Mouse (Mus musculus) limb, embryonic 15.5 days (tissue): ENCODE results near the gene Ldb2. TPM values are rescaled to one million over a fixed set of nuclear protein-coding genes. Genes with fewer than 3 reads are reported as not detected.

ENCODE experiments used
- ATAC-seq: fragments of 200-750 bp; cut with Nextera tagmentation; 2 replicates; pipeline ENCODE4 v1.8.0; 2017; ENCODE audit warnings: low read depth, moderate TSS enrichment; ENCODE audit not compliant: insufficient number of reproducible peaks, low FRiP score, low TSS enrichment
- H3K27ac ChIP-seq: fragments of 300-500 bp; sonication (generic); 2 replicates; pipeline ENCODE4 v1.5.1; 2015; ENCODE audit warnings: moderate library complexity, mild to moderate bottlenecking, inconsistent platforms
- H3K27me3 ChIP-seq: fragments of 300-500 bp; sonication (generic); 2 replicates; pipeline ENCODE4 v1.6.1; 2015; ENCODE audit warnings: inconsistent platforms
- H3K36me3 ChIP-seq: fragments of 300-500 bp; sonication (generic); 2 replicates; pipeline ENCODE4 v1.6.1; 2015; ENCODE audit warnings: inconsistent platforms
- H3K4me1 ChIP-seq: fragments of 300-500 bp; sonication (generic); 2 replicates; pipeline ENCODE4 v1.6.1; 2015; ENCODE audit warnings: inconsistent platforms
- H3K4me2 ChIP-seq: fragments of 300-500 bp; sonication (generic); 2 replicates; pipeline ENCODE4 v1.6.1; 2015; ENCODE audit warnings: mild to moderate bottlenecking, inconsistent platforms
- H3K4me3 ChIP-seq: fragments of 300-500 bp; sonication (generic); 2 replicates; pipeline ENCODE4 v1.5.1; 2015; ENCODE audit warnings: mild to moderate bottlenecking, inconsistent platforms
- H3K9ac ChIP-seq: fragments of 300-500 bp; sonication (generic); 2 replicates; pipeline ENCODE4 v1.6.1; 2015; ENCODE audit warnings: inconsistent platforms
- H3K9me3 ChIP-seq: fragments of 300-500 bp; sonication (generic); 2 replicates; pipeline ENCODE4 v1.6.1; 2016; ENCODE audit warnings: inconsistent platforms
- WGBS: fragments of 180-500 bp; shearing (Covaris S2); methylation state at CpG from one replicate; pipeline ENCODE4 v1.1.7; 2015; 5-methylcytosine and 5-hydroxymethylcytosine counted together
- polyA plus RNA-seq: library from polyadenylated mRNA; unstranded; fragments of >200 nt; fragmentation: Nextera tagmentation; extraction: Ambion mirVana; gene quantifications from 2 replicates; pipeline ENCODE4 v1.2.1, GENCODE M21; 2015

Gene Ldb2
- polyA plus RNA-seq, 1 experiment from 2014 or later: 57.9 TPM

- H3K4me3 ChIP-seq: no peak overlapping the region
- no peak for ATAC-seq
- H3K4me2 ChIP-seq: no peak overlapping the region
- 0 out of 2 replicates have a peak, but pooled peaks cover 2% of the 10 kb centered on the region for H3K4me1 ChIP-seq
- no peaks in the 10 kb centered on the region for H3K9me3 ChIP-seq
- WGBS: 60% methylated on average over 4 of the region's 4 CpGs
- H3K27ac ChIP-seq: no peak overlapping the region
- no peaks in the 10 kb centered on the region for H3K27me3 ChIP-seq
- H3K9ac ChIP-seq: no peak overlapping the region
- no peaks in the 10 kb centered on the region for H3K36me3 ChIP-seq
Measured at GRCm38 (mm10) chr5:44481406-44481805, 318.1 kb downstream of the Ldb2 start.

GRCm38 (mm10) chr5:44476356-44476755 lies 323.1 kb downstream of the Ldb2 start:
- WGBS: 29% methylated on average over 4 of the region's 4 CpGs
- no peaks in the 10 kb centered on the region for H3K27me3 ChIP-seq
- 0 out of 2 replicates have a peak, but pooled peaks cover 2% of the 10 kb centered on the region for H3K4me1 ChIP-seq
- no peak for ATAC-seq
- H3K9ac ChIP-seq: no peak overlapping the region
- no peak overlapping the region for H3K27ac ChIP-seq
- H3K36me3 ChIP-seq: no peaks in the 10 kb centered on the region
- H3K9me3 ChIP-seq: no peaks in the 10 kb centered on the region
- no peak overlapping the region for H3K4me2 ChIP-seq
- H3K4me3 ChIP-seq: no peak overlapping the region

- H3K9me3 ChIP-seq: no peaks in the 10 kb centered on the region
- 79% methylated on average over 1 of the region's 1 CpGs for WGBS
- no peak overlapping the region for H3K4me2 ChIP-seq
- no peak overlapping the region for H3K27ac ChIP-seq
- H3K36me3 ChIP-seq: no peaks in the 10 kb centered on the region
- no peak for ATAC-seq
- no peak overlapping the region for H3K9ac ChIP-seq
- no peaks in the 10 kb centered on the region for H3K27me3 ChIP-seq
- no peak overlapping the region for H3K4me3 ChIP-seq
- H3K4me1 ChIP-seq: 0 out of 2 replicates have a peak, but pooled peaks cover 2% of the 10 kb centered on the region
Measured at GRCm38 (mm10) chr5:44475543-44475942, 323.9 kb downstream of the Ldb2 start.

GRCm38 (mm10) chr5:44473857-44474762 lies 325.4 kb downstream of the Ldb2 start:
- no peak for ATAC-seq
- H3K4me2 ChIP-seq: no peak overlapping the region
- WGBS: 73% methylated on average over 10 of the region's 10 CpGs
- no peak overlapping the region for H3K9ac ChIP-seq
- H3K4me3 ChIP-seq: no peak overlapping the region
- H3K9me3 ChIP-seq: no peaks in the 10 kb centered on the region
- no peak overlapping the region for H3K27ac ChIP-seq
- H3K36me3 ChIP-seq: no peaks in the 10 kb centered on the region
- H3K4me1 ChIP-seq: no peaks in the 10 kb centered on the region
- H3K27me3 ChIP-seq: no peaks in the 10 kb centered on the region

- WGBS: 87% methylated on average over 4 of the region's 4 CpGs
- no peak overlapping the region for H3K4me3 ChIP-seq
- no peaks in the 10 kb centered on the region for H3K4me1 ChIP-seq
- H3K4me2 ChIP-seq: no peak overlapping the region
- H3K9ac ChIP-seq: no peak overlapping the region
- H3K27ac ChIP-seq: no peak overlapping the region
- no peaks in the 10 kb centered on the region for H3K36me3 ChIP-seq
- no peak for ATAC-seq
- no peaks in the 10 kb centered on the region for H3K9me3 ChIP-seq
- H3K27me3 ChIP-seq: no peaks in the 10 kb centered on the region
Measured at GRCm38 (mm10) chr5:44465238-44465637, 334.2 kb downstream of the Ldb2 start.
